Mouse (Mus musculus): ENCODE data around the gene Klrb1b. TPM values are rescaled to one million over a fixed set of nuclear protein-coding genes. Genes with fewer than 3 reads are reported as not detected.
"Not testable (repeated sequence)": the region's sequence is repeated elsewhere in the genome, so short reads cannot be mapped to it uniquely, and the experiment has no call there.

Gene Klrb1b
- total RNA-seq, 2 experiments from 2014 or later, result not detected

GRCm38 (mm10) chr6:128818083-128818802 lies 7.9 kb downstream of the Klrb1b start:
- TF ChIP-seq CTCF (IDR thresholded peaks at IDR 0.05), result no peak
- Histone ChIP-seq H3K27ac (no peak overlapping the region), H3K4me3 (no peak overlapping the region)
- intact Hi-C loops (cut with DNase I), result no loop called here
- no peak for DNase-seq (ENCODE audit: extremely low spot score in 1 of 2, low spot score in 2 of 2)

- H3K4me3 ChIP-seq, result no peak overlapping the region
- no peak overlapping the region for H3K27ac ChIP-seq
- intact Hi-C loops (cut with DNase I), result no loop called here
- no peak for DNase-seq (ENCODE audit: extremely low spot score in 1 of 2, low spot score in 2 of 2)
- peak; percentile 52 for TF ChIP-seq CTCF (IDR thresholded peaks at IDR 0.05)
These were observed 17.6 kb downstream of the Klrb1b start for GRCm38 (mm10) chr6:128808532-128808931.

- intact Hi-C loops (cut with DNase I), result no loop called here
- H3K27ac ChIP-seq, result no peak overlapping the region
- peak; percentile 48 for TF ChIP-seq CTCF (IDR thresholded peaks at IDR 0.05)
- no peak for DNase-seq (ENCODE audit: extremely low spot score in 1 of 2, low spot score in 2 of 2)
- no peak overlapping the region for H3K4me3 ChIP-seq
These were observed 19.1 kb downstream of the Klrb1b start for GRCm38 (mm10) chr6:128807021-128807420.

- not testable (repeated sequence) for H3K27ac ChIP-seq, H3K4me3 ChIP-seq
- peak; percentile 59 for TF ChIP-seq CTCF (IDR thresholded peaks at IDR 0.05)
- intact Hi-C loops (cut with DNase I), result loop anchor here (1.0 to 5.0 kb wide), 2 partner anchors 38 to 203 kb away; no protein-coding TSS in a partner anchor
- peak in 1 of 2 experiments; percentile 35 for DNase-seq (ENCODE audit: extremely low spot score in 1 of 2, low spot score in 2 of 2)
These were observed 21.1 kb downstream of the Klrb1b start for GRCm38 (mm10) chr6:128804823-128805640.

- intact Hi-C loops (cut with DNase I), result loop anchor here (1.0 to 5.0 kb wide), 3 partner anchors 35 to 201 kb away; no protein-coding TSS in a partner anchor
- TF ChIP-seq CTCF (IDR thresholded peaks at IDR 0.05), result peak; percentile 95
- peak overlapping the region; percentile 47; the same call in 1 of the 2 replicates for H3K27ac ChIP-seq
These were observed 22.9 kb downstream of the Klrb1b start for GRCm38 (mm10) chr6:128802999-128803857.

GRCm38 (mm10) chr6:128802557-128802956 lies 23.6 kb downstream of the Klrb1b start:
- intact Hi-C loops (cut with DNase I), result loop anchor here (1.0 to 5.0 kb wide), 2 partner anchors 38 to 200 kb away; no protein-coding TSS in a partner anchor
- DNase-seq (ENCODE audit: extremely low spot score in 1 of 2, low spot score in 2 of 2), result peak; percentile 24 to 43
- Histone ChIP-seq H3K27ac (peak overlapping the region; percentile 63; the same call in 1 of the 2 replicates), H3K4me3 (peak overlapping the region; percentile 51)
- TF ChIP-seq CTCF (IDR thresholded peaks at IDR 0.05), result no peak

More at GRCm38 (mm10) chr6:128802999-128803857, 22.9 kb downstream of the Klrb1b start:
- DNase-seq (ENCODE audit: extremely low spot score in 1 of 2, low spot score in 2 of 2), result peak; percentile 94 to 97
- peak overlapping the region; percentile 51 for H3K4me3 ChIP-seq

GRCm38 (mm10) chr6:128800696-128801095 lies 25.4 kb downstream of the Klrb1b start:
- not testable (repeated sequence) for DNase-seq (ENCODE audit: extremely low spot score in 1 of 2, low spot score in 2 of 2); H3K4me3 ChIP-seq
- H3K27ac ChIP-seq, result 0 out of 2 replicates have a peak overlapping the region, but pooled peaks have one; percentile 21
- intact Hi-C loops (cut with DNase I), result loop anchor here (5.0 kb wide), 1 partner anchor 198 kb away; no protein-coding TSS in a partner anchor

- TF ChIP-seq CTCF (IDR thresholded peaks at IDR 0.05), result no peak
- no peak for DNase-seq (ENCODE audit: extremely low spot score in 1 of 2, low spot score in 2 of 2)
- H3K27ac ChIP-seq, result peak overlapping the region; percentile 44; the same call in 1 of the 2 replicates
- intact Hi-C loops (cut with DNase I), result loop anchor here (1.0 to 5.0 kb wide), 2 partner anchors 40 to 198 kb away; no protein-coding TSS in a partner anchor
- H3K4me3 ChIP-seq, result peak overlapping the region; percentile 72
These were observed 26.2 kb downstream of the Klrb1b start for GRCm38 (mm10) chr6:128799896-128800270.

GRCm38 (mm10) chr6:128799144-128799895 lies 26.8 kb downstream of the Klrb1b start:
- peak; percentile 86 to 89 for DNase-seq (ENCODE audit: extremely low spot score in 1 of 2, low spot score in 2 of 2)
- peak overlapping the region; percentile 88 for H3K27ac ChIP-seq
- TF ChIP-seq CTCF (IDR thresholded peaks at IDR 0.05), result peak; percentile 67
- intact Hi-C loops (cut with DNase I), result loop anchor here (1.0 kb wide), 1 partner anchor 39 kb away; no protein-coding TSS in a partner anchor
- H3K4me3 ChIP-seq, result peak overlapping the region; percentile 72

- DNase-seq (ENCODE audit: extremely low spot score in 1 of 2, low spot score in 2 of 2), result peak; percentile 77 to 81
- H3K27ac ChIP-seq, result peak overlapping the region; percentile 82
- intact Hi-C loops (cut with DNase I), result loop anchor here (1.0 kb wide), 1 partner anchor 38 kb away; no protein-coding TSS in a partner anchor
- peak overlapping the region; percentile 72 for H3K4me3 ChIP-seq
These were observed 27.4 kb downstream of the Klrb1b start for GRCm38 (mm10) chr6:128798772-128799143.

Measured in left cerebral cortex, adult 2 months (tissue).